Mouse (Mus musculus): ENCODE results near the gene Zfp958. TPM values are rescaled to one million over a fixed set of nuclear protein-coding genes. Genes with fewer than 3 reads are reported as not detected.
A peak's percentile ranks its signal among the peaks of the same experiment; 100 is the strongest.

The Zfp958 gene
- total RNA-seq, 2 experiments from 2014 or later = 7.8 to 8.9 TPM

DNA sequence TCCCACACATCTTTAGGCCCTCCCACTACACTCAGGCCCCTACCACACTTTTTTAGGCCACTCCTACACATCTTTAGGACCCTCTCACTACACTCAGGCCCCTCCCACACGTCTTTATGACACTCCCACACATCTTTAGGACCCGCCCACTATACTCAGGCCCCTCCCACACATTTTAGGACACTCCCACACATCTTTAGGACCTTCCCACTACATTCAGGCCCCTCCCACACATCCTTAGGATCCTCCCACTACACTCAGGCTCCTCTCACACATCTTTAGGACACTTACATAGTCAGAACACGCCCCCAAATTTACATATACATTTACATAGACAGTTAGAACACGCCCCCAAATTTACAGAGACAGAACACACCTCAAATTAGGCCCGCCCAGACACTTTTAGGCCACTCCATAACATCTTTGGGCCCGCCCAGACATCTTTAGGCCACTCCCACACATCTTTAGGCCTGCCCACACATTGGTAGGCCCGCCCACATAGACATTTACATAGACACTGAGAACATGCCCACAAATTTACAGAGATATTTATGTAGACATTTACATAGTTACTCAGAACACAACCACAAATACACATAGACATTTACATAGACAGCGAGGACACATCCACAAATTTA is 66.1 kb downstream of the Zfp958 start:
- peak in 1 of 2 experiments; percentile 3 for DNase-seq
- intact Hi-C loops (cut with DNase I) = loop anchor here (1.0 to 10.0 kb wide), 5 partner anchors 9 to 444 kb away; partner anchors contain the start of genes Cers4, Gm49320, Map2k7 and Shcbp1

DNA sequence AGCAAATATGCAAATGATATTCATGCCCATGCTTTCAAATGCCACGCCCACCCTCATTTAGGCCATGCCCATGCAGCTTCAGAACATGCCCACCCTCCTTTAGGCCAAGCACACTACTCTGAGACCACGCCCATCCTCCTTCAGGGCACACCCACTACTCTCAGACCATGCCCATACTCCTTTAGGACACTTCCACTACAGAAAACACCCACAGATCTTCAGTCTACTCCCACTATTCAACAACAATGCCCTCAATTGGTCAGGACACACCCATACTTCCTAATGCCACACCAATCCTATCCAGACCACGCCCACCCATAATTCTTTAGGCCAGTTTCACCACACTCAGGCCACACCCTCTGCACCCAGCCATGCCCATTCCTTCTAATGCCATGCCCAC is 66.8 kb downstream of the Zfp958 start:
- intact Hi-C loops (cut with DNase I) = loop anchor here (1.0 to 10.0 kb wide), 5 partner anchors 9 to 445 kb away; partner anchors contain the start of genes Cers4, Gm49320, Map2k7 and Shcbp1
- no peak for DNase-seq

Other genes with a start within 250 kb of the Zfp958 start
- 10 to 100 TPM; 39.7 to 50.6 TPM for gene Cers4, start 120.1 kb upstream of the Zfp958 start, total RNA-seq (2021)
- gene Shcbp1, start 166.4 kb downstream of the Zfp958 start, total RNA-seq (2021) = 1 to 10 TPM; 1.7 to 3.6 TPM

All from heart, postnatal 14 days (tissue).